Mouse (Mus musculus): ENCODE measurements around the gene 4930519P11Rik. TPM values are rescaled to one million over a fixed set of nuclear protein-coding genes. Genes with fewer than 3 reads are reported as not detected.
A peak's percentile ranks its signal among the peaks of the same experiment; 100 is the strongest.

The 4930519P11Rik gene
- total and polyA plus RNA-seq, 3 experiments, result 0.22 TPM; not detected in 2

GRCm38 (mm10) chr2:154624137-154624536 lies 10.9 kb upstream of the 4930519P11Rik start:
- Histone ChIP-seq H3K27me3 (ENCODE audit: control insufficient read depth in 1 of 2, insufficient read depth in 2 of 2, low read length in 2 of 2) (no peaks in the 10 kb centered on the region), H3K79me2 (ENCODE audit: control insufficient read depth, insufficient read depth, low read length, poor library complexity) (no peaks in the 10 kb centered on the region), H3K9me3 (replicated peaks; ENCODE audit: insufficient read depth, low read length) (no peaks in the 10 kb centered on the region), H3K9ac (ENCODE audit: control insufficient read depth, low read depth, low read length, poor library complexity, severe bottlenecking) (no peak overlapping the region), H3K4me3 (ENCODE audit: control insufficient read depth in 1 of 2, insufficient read depth in 1 of 2, low read depth in 2 of 2, low read length in 2 of 2) (no peak overlapping the region), H3K4me1 (ENCODE audit: control insufficient read depth in 1 of 2, insufficient read depth in 2 of 2, low read length in 2 of 2) (no peaks in the 10 kb centered on the region), H3K27ac (ENCODE audit: control insufficient read depth, low read depth, low read length) (no peak overlapping the region), H3K36me3 (ENCODE audit: control insufficient read depth in 1 of 2, insufficient read depth in 2 of 2, low read length in 2 of 2) (no peaks in the 10 kb centered on the region)
- no peak for TF ChIP-seq USF1 (IDR thresholded peaks at IDR 0.05; ENCODE audit: low read depth, low read length)
- peak; percentile 44 to 47 (median 46) for TF ChIP-seq CTCF (IDR thresholded peaks at IDR 0.05 in 2 of 3, conservative IDR thresholded peaks at IDR 0.05 in 1 of 3; ENCODE audit: control insufficient read depth in 1 of 3, insufficient read depth in 1 of 3, low read depth in 2 of 3, low read length in 3 of 3, poor library complexity in 1 of 3, severe bottlenecking in 1 of 3)
- peak; percentile 50 for DNase-seq (ENCODE audit: low read depth, low spot score)

DNA sequence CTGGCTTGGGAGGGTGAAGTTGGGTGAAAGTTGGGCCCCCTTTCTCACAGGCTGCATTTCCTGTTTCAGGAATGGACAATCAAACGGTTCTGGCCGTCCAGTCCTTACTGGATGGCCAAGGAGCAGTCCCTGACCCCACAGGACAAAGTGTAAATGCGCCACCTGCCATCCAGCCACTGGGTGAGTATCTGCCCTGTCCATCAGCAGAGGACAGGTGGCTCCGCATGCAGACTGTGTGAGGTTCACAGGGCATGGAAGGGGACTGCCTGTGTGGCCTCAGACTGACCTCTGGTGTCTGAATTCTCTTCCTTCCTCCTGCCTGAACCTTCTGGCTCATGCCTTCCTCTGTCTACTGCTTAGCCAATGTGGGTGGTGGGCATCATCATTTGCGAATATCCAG lies 8.4 kb upstream of the 4930519P11Rik start:
- H3K4me3 ChIP-seq (ENCODE audit: control insufficient read depth in 1 of 2, insufficient read depth in 1 of 2, low read depth in 2 of 2, low read length in 2 of 2), result no peak overlapping the region
- TF ChIP-seq MAX (IDR thresholded peaks at IDR 0.05; ENCODE audit: low read length), result no peak
- no peak for TF ChIP-seq USF1 (IDR thresholded peaks at IDR 0.05; ENCODE audit: low read depth, low read length)
- TF ChIP-seq HCFC1 (IDR thresholded peaks at IDR 0.05; ENCODE audit: low read depth, low read length), result no peak
- no peak for TF ChIP-seq NELFE (IDR thresholded peaks at IDR 0.05; ENCODE audit: low read depth, low read length)
- TF ChIP-seq MXI1 (IDR thresholded peaks at IDR 0.05; ENCODE audit: low read depth, low read length), result no peak
- TF ChIP-seq MYC (IDR thresholded peaks at IDR 0.05; ENCODE audit: low read depth, low read length), result no peak
- TF ChIP-seq ZMIZ1 (IDR thresholded peaks at IDR 0.05; ENCODE audit: low read depth, low read length), result no peak
- TF ChIP-seq KAT2A (conservative IDR thresholded peaks at IDR 0.05; ENCODE audit: low read depth, low read length), result no peak
- TF ChIP-seq ZC3H11A (IDR thresholded peaks at IDR 0.05; ENCODE audit: low read depth, low read length), result no peak
- no peak for TF ChIP-seq CTCF (IDR thresholded peaks at IDR 0.05 in 2 of 3, conservative IDR thresholded peaks at IDR 0.05 in 1 of 3; ENCODE audit: control insufficient read depth in 1 of 3, insufficient read depth in 1 of 3, low read depth in 2 of 3, low read length in 3 of 3, poor library complexity in 1 of 3, severe bottlenecking in 1 of 3)
- TF ChIP-seq TAL1 (IDR thresholded peaks at IDR 0.05; ENCODE audit: low read length), result no peak
- no peak for TF ChIP-seq MAZ (IDR thresholded peaks at IDR 0.05; ENCODE audit: low read depth, low read length)
- TF ChIP-seq POLR2AphosphoS2 (IDR thresholded peaks at IDR 0.05; ENCODE audit: low read length), result no peak
- TF ChIP-seq GABPA (IDR thresholded peaks at IDR 0.05; ENCODE audit: low read depth, low read length), result no peak
- TF ChIP-seq ZNF384 (IDR thresholded peaks at IDR 0.05; ENCODE audit: low read depth, low read length), result no peak
- no peak for TF ChIP-seq NRF1 (IDR thresholded peaks at IDR 0.05; ENCODE audit: insufficient read depth, low read depth, low read length, poor library complexity, severe bottlenecking)

More for the DNA sequence above, 8.4 kb upstream of the 4930519P11Rik start:
- Histone ChIP-seq H3K27ac (ENCODE audit: control insufficient read depth, low read depth, low read length) (no peak overlapping the region), H3K36me3 (ENCODE audit: control insufficient read depth in 1 of 2, insufficient read depth in 2 of 2, low read length in 2 of 2) (peaks cover 0 to 6% of the 10 kb centered on the region in 2 experiments; a peak in 2 of 4 replicates), H3K4me1 (ENCODE audit: control insufficient read depth in 1 of 2, insufficient read depth in 2 of 2, low read length in 2 of 2) (peaks cover 0 to 8% of the 10 kb centered on the region in 2 experiments; a peak in 1 of 4 replicates), H3K79me2 (ENCODE audit: control insufficient read depth, insufficient read depth, low read length, poor library complexity) (no peaks in the 10 kb centered on the region), H3K27me3 (ENCODE audit: control insufficient read depth in 1 of 2, insufficient read depth in 2 of 2, low read length in 2 of 2) (no peaks in the 10 kb centered on the region), H3K9ac (ENCODE audit: control insufficient read depth, low read depth, low read length, poor library complexity, severe bottlenecking) (no peak overlapping the region), H3K9me3 (replicated peaks; ENCODE audit: insufficient read depth, low read length) (no peaks in the 10 kb centered on the region)
- DNase-seq (ENCODE audit: low read depth, low spot score), result no peak

Data from MEL (cell line).